Mouse (Mus musculus) testis, postnatal 14 days (tissue): ENCODE results near the gene Camta1.
A peak's percentile ranks its signal among the peaks of the same experiment; 100 is the strongest.

ENCODE experiments used
- DNase-seq: peaks from one replicate; pipeline ENCODE4 v3.0.0; 2021; ENCODE audit warnings: low spot score

Camta1 gene

GRCm38 (mm10) chr4:151150115-151150514, 711.6 kb downstream of the Camta1 start:
- DNase-seq: no peak

GRCm38 (mm10) chr4:151147541-151147940, 714.1 kb downstream of the Camta1 start:
- no peak for DNase-seq

GRCm38 (mm10) chr4:151144121-151144520, 717.6 kb downstream of the Camta1 start:
- DNase-seq: no peak

- peak; percentile 84 for DNase-seq
These were observed 720.3 kb downstream of the Camta1 start for GRCm38 (mm10) chr4:151141196-151141880.

GRCm38 (mm10) chr4:151140368-151140982, 721.2 kb downstream of the Camta1 start:
- no peak for DNase-seq

- peak; percentile 68 for DNase-seq
These were observed 722.4 kb downstream of the Camta1 start for GRCm38 (mm10) chr4:151139053-151139840.

GRCm38 (mm10) chr4:151138586-151138985, 723.1 kb downstream of the Camta1 start:
- no peak for DNase-seq

- DNase-seq: peak; percentile 35
These were observed 723.5 kb downstream of the Camta1 start for GRCm38 (mm10) chr4:151138135-151138534.

- no peak for DNase-seq
These were observed 724.0 kb downstream of the Camta1 start for GRCm38 (mm10) chr4:151137701-151138100.

GRCm38 (mm10) chr4:151135491-151135890, 726.2 kb downstream of the Camta1 start:
- DNase-seq: no peak

- DNase-seq: no peak
These were observed 727.9 kb downstream of the Camta1 start for GRCm38 (mm10) chr4:151133760-151134159.

- no peak for DNase-seq
These were observed 729.2 kb downstream of the Camta1 start for GRCm38 (mm10) chr4:151132493-151132892.

GRCm38 (mm10) chr4:151130756-151131490, 730.8 kb downstream of the Camta1 start:
- no peak for DNase-seq

GRCm38 (mm10) chr4:151129725-151130557, 731.7 kb downstream of the Camta1 start:
- DNase-seq: no peak

- no peak for DNase-seq
These were observed 732.8 kb downstream of the Camta1 start for GRCm38 (mm10) chr4:151128641-151129541.

- peak; percentile 35 for DNase-seq
These were observed 733.8 kb downstream of the Camta1 start for GRCm38 (mm10) chr4:151127636-151128548.

- no peak for DNase-seq
These were observed 742.8 kb downstream of the Camta1 start for GRCm38 (mm10) chr4:151118883-151119282.

- DNase-seq: no peak
These were observed 747.1 kb downstream of the Camta1 start for GRCm38 (mm10) chr4:151114574-151114973.

GRCm38 (mm10) chr4:151111226-151111625, 750.5 kb downstream of the Camta1 start:
- DNase-seq: no peak
